Mouse (Mus musculus) cerebellum, adult 9-10 months (tissue): Measurements from ENCODE around the gene Mrrf.

Source experiments
- DNase-seq: peaks from one replicate; pipeline ENCODE4 v3.0.0; 2022

Gene Mrrf

DNA sequence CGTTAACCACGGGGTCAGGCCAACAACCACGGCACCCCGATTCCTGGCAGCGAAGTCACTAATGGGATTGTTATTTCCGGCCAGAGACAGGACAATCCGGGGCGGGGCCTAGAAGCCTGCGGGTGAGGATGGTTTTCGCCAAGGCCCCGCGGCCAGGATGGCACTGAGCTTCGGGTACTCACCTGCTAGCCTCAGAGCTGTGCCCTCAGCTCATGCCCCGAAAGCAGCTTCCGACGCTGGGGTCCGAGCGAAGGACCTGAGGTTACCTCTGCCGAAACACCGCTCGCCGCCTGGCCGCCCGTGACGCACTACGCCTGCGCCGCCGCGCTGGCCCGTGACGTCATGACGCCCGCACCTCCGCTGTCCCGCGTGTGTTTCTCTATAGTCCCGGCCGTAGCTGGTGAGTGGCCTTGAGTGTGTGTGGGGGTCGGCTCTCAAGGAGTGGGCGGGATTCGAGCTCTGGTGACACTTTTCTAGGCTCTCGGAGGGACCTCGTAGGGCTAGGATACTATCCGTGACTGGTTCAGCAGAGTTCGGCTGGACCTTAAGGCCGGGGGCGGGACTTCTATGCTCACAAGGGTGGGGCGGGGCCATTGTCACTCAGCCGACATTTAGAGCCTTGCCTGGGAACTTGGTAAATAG, at the start of gene Mrrf, which contains the start of gene Rbm18:
TSS of gene Mrrf (plus strand) at position 90 of the 642 bp plus-strand sequence.
TSS of gene Rbm18 (minus strand) at position 474 of the 642 bp plus-strand sequence.
- peak; percentile 92 for DNase-seq

DNA sequence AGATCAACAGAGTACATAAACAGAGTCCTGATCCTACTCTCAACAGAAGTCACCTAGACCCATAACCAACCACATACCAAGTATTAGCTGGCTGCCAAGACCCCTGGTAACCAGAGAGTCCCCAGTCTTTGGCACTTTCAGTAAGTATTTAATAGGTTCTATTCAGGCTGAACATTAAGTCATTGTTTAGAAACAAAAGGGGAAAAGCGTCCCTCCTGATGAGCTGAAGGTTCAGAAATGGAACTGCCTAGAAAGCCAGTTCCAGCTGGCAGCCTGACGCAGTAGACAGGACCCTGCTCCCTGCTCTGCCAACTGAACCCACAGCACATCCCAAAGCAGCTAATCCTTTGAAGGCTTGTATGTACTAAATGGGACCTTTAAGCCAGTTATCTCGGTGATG, 47.0 kb upstream of the Mrrf start:
- no peak for DNase-seq

DNA sequence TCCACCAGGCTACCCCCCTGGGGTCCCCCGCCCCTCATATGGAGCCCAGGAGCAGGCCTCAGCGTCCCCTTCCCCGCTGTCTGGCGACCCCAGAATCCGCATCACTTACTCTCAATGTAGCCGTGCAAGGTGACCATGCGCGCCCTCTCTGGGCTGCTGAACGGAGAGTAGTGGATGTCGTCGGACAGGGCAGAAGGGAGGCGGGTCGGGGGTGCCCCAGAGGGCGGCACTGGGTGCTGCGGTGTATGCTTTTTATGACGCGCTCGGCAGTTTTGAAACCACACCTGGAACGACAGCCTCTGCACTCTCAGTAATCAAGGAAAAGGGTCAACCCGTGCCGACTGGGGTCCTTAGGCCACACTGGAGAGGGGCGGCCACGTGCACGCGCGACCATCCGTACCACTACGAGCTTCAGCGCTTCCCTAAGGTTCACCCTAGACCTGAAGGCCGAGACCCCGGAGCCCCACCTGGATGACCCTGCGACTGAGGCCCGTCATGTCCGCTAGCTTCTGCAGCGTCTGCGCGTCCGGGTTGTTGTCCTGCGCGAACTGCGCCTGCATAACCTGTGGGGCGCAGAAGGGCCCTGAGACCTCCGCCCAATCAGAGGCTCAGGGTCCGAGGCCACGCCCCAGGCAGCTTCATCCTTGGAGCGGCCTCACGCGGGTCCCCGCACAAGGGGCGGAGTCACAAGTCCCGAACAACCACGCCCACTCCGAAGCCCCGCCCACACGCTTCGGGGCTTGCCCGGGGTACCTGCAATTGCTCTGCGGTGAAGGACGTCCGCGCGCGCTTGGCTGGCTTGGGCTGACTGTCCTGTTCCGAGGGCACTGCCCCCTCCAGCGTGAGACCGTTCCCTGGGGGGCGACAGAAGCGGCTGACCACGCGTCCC, 45.1 kb upstream of the Mrrf start:
- no peak for DNase-seq

DNA sequence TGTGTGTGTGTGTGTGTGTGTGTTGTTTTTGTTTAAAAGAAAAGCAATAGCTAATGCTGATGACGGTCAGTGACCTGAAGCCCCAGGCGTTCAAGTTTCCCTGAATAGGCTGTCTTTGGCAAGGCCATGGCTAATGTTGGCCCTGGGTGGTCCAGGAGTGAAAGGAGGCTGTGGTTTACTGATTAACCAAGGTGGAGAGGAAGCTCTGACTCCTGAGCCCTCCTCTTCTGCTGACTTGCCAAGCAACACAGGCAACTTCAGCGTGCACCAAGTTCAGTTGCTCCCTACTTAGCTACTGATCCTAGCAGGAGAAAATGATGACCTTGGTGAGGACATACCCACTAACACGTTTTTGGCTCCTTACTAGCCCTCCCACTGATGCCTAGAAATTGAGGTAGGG, 43.4 kb upstream of the Mrrf start:
- DNase-seq = no peak

DNA sequence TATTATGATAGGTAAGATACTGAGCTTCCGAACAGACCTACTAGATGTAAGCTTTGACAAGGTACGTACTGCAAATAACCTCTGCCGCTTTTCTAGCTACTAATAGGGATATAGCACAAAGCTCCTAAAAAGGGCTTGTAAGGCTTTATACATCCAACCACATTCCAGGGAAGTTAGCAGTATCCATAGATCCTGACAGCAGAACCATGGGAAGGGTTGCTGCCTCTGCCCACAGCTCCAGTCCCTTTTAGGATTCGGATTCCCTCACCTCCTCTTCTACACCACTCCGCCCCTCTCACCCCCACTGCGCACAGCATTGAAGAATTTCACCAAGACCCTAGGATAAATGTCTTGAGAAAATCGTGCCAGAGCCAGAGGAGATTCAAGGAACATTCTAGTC, 42.9 kb upstream of the Mrrf start:
- no peak for DNase-seq

DNA sequence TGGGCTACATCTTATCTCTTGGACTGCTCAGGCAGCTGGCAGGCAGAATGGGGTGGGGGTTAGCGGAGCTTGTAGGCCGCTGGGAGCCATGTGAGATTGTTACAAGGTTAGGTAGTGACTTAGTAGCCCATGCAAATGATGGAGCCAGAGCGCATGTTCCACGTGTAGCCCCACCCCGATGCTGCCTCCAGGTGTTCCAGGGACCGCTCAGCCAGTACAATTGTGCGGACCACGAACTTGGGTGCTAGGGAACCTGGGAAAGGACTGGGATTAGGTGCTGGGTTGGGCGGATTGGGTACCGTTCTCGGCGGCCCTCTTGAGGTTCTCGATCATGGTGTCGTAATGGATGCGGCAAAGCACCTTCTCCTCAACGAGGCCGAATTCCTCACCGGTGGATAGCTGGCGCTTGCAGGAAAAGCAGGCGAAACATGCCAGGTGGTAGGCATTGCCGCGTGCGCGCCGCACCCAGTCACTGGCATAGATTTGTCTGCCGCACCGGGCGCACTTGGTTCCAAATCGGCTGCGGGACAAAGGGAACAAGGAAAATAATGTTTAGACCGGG, 42.2 kb upstream of the Mrrf start:
- DNase-seq = no peak

DNA sequence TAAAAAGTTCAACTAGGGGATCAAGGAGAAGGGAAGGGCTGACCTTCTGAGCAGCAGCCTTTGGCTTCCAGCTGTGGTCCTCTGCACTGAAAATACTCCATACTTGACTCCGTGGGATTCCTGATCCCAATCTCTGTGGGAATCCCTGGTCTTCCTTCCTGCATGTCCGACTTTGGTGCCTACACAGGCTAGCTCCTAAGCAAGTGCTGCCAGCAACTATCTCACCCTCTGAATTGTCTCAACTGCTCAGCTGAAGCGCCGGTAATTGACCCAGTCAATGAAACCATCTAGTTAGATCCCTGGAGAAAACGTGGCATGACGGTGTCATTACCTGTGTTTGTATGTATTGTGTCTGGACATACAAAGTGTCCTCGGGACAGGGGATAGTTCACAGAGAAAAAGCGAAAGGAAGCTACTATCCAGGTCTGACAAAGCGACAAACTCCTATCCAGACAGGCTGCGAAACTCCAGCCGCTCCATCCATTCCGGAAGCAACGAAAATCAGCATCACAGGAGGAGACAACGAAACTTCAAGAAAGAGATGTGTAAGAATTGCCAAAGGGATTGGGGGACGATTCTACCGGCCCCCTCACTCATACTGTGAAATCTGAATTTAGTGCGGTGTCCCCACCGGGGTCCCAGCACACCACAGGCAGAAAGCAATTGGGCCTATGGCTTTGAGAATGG, 38.9 kb upstream of the Mrrf start:
- DNase-seq = no peak

DNA sequence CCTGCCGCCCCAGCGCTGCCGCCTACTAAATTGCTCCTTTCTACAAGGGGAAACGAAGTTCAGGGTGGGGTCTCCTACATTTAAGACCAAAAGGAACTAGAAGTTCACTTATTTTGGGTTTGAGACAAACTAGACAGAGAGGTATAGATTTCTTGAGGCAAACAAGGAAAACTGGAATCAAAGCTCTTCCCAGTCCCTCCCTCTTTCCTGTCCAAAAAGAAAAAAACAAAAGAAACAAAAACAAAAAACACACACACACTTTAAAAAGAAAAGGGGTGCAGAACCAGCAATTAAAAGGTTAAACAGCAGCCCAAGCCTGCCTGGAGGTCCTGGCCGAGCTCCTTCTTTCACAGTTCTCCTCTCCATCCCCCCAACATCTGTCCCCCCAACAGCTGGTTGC, 38.2 kb upstream of the Mrrf start:
- DNase-seq = no peak

DNA sequence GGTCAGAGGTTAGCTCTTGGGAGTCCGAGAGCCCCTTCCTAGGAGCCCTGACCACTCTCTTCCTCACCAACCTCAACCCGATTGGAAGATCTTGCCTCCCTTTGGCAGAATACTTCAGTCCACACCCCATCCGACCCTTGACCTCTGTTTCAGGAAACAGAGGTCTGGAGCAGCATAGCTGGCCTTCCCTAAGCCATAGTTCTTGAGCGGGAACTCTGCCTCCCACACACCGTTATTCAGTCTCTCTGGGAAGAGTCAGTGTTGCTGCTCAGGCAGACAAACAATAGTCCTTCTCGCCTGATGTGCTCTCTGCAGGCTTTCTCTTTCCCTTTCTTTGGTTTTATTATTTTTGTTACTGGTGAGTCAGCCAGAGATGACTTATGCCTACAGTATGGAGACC, 36.5 kb upstream of the Mrrf start:
- DNase-seq = no peak

DNA sequence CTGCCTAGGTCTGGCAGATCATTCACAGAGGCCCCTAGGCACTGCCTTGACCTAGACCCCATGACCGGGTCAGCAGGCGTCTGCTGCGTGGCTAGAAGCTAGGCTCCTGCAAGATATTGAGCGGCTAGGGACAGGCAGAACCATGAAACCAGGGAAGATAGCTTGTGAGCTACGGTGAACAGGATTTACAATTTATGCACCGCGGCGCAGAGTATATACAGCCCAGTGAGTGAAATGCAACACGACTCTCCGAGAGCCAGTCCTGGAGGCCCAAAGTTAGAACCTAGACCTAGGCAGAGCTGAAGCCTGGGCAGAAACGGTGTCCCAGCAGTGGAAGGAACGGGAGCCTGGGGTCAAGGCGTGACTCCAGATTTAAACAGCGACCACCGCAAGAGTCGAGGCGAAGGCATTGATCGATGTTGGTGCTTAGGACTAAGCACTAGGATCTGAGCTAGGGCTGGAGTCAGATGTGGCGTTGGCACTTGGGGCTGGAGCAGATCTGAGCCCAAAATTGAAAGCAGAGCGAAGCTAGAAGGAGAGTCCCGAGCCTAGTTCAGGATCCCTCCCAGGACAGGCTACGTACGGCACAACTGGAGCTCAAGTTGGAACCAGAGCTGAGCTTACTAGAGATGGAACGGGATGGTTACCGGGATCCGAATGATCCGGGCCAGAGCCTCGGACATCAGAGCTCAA, 34.2 kb upstream of the Mrrf start:
- no peak for DNase-seq

DNA sequence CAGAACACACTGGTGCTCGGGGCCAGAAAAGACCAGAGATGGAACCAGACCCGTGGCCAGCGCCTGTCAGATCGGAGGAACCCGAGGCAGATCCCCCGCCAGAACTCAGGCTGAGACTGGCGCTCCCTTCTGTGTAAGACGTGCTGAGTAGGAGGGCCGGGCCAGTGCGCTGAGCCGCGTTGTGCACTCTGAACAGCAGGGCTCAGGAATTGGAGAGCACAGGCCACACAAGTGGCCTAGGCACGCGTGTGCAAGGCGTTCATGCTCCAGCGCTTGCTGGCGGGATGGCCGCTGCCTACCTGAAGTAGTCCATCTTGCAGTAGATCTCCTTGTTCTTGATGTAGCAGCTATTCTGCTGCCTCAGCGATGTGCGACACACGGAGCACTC, 33.6 kb upstream of the Mrrf start:
- no peak for DNase-seq

DNA sequence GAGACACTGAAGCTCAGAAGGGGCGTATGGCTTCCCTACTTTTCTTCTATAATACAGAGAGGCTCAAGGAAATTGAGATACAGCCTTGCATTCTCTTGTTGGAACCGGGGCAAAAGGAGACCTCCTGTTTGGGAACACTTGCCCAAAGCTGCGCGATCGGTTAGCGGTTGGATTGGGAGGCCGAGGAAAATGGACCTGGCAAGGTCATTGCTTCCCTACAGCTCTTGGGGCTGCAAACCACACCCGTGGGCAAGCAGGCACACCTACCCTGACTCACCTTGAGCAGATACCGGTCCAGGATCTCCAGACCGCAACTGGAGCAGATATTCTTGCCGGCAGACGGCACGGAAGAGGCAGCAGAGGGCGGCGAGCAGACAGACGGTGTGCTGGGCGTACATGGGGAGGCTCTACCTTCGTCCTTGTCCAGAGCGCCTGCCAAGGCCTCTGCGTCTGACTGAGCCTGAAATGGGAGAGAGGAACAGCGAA, 33.1 kb upstream of the Mrrf start:
- no peak for DNase-seq

DNA sequence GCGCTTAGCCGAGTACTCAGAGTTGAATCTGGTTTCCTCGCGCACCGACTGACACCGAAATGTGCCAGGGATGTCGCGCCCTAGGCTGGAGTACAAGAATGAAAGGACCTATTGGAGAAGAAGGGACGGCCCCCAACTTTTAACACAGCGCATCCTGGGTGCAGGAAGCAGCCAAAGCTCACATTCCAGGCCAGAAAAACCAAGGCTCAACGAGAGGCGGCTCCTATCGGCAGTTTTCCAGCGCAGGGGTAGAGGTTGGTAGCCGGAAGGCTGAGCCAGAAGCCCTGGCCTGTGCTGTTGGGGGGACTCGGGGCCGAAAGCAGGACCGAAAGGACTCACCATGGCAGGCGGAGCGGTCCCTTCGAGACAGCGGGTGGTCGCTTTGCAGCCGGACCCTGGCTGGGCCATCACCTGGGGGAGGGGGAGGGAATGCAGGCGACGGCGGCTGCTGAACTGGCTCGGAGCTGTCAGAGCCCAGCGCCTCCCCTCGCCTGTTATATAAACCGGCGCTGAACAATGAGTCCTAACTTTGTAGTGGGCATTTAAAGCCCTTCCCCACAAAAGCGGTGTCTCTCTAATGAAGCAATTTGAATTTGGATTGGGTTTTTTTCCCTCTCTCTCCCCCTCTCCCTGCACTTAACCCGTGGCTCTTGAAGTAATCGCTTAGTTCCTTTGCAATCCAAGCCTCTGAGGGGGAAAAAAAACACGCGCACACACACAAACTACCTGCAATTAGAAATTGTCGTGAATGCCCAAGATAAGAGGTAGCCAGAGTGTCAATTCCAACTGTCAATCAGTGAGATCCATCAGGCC, 32.4 kb upstream of the Mrrf start:
- peak; percentile 12 for DNase-seq

DNA sequence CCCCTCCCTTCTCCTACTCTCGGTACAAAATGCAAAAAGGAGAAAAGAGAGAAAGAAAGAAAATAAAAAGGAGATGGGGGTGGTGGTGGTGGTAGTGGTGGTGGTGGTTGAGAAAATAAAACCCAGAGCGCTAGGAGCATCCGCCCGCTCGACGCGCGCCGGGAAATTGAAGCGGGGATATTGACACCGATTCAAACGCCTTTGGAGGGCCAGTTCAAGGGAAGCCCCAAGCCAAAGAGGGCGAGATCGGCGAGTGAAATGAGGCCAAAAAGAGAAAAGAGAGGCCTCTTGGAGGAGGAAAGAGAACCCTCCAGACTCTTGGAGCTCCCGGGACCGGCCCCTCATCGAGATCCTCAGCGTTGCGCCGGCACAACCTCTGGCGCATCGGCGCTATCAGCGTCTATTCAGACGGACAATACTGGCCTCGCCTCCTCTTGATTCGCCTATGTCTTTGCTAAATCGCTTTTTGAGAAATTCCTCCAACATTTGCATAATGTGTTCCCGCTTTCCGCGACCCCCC, 31.7 kb upstream of the Mrrf start:
- DNase-seq = no peak

DNA sequence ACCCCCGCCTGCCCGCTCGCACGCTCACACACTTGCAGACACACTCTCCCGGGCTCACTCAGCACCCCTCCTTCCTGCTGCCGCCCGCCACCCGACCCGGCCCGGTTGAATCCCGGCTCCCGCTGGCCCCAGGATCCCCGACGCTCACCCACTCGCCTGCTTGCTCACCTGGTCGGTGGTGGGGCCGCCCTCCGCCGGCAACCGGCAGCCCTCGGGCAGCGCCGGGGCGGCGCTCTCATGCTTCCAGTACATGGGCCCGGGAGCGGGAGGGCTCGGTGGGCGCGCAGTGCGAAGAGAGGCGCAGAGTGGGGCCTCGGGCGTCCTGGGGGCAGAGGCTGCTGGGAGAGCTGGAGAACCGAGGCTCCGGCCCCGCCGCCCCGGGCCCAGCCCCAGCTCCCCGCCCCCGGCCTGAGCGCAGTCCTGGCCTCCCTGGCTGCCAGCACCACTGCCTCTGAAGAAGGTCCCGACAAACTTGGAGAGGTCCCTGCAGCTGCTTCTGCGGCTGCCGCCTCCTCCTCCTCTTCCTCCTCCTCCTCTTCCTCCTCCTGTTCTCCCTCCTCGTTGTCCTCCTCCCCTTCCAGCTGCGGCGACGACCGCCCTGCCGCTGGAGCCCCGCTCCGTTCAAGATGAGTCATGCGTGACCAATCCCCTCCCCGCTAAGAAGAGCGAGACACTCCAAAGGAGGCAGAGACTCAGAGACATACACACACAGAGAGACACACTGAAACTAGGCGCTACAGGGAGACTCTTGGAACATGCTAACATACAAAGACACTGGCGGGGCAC, 31.0 kb upstream of the Mrrf start, which contains the start of gene Lhx6:
TSS of gene Lhx6 (minus strand) at position 453 of the 786 bp plus-strand sequence.
- DNase-seq = no peak

DNA sequence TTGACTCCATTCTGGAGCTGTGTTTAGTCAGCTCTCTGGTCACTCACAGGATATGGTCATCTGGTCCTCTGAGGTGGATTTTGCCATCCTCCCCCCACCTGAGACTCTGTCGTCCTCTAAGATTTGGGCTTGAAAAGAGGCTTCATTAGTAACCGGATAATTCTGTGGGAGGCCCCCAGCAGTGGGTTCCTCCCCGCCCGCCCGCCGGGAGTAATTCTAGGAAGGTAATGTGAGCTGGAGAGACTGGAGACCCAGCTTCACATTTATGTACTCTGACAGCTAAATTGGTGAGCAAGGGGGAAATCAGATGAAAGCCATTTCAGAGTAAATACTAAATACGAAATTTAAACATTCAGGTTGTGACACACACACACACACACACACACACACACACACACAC, 27.6 kb upstream of the Mrrf start:
- no peak for DNase-seq

DNA sequence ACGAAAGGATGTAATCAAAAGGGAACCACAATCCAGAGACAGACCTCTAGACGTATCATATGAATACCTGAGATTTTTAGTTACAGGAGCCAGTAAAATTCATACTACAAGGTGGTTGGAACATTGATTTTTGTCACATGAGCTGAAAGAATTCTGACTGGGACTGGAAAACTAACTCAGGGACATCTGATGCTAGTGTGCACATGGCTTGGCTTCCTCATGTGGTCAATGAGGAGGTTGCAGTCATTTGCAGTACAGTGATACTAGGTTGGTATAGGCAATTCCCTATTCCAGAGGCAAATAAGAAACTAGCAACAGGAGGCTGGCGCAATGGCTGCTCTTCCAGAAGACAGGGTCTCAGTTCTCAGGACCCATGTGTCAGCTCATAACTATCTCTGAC, 23.6 kb upstream of the Mrrf start:
- DNase-seq = no peak

DNA sequence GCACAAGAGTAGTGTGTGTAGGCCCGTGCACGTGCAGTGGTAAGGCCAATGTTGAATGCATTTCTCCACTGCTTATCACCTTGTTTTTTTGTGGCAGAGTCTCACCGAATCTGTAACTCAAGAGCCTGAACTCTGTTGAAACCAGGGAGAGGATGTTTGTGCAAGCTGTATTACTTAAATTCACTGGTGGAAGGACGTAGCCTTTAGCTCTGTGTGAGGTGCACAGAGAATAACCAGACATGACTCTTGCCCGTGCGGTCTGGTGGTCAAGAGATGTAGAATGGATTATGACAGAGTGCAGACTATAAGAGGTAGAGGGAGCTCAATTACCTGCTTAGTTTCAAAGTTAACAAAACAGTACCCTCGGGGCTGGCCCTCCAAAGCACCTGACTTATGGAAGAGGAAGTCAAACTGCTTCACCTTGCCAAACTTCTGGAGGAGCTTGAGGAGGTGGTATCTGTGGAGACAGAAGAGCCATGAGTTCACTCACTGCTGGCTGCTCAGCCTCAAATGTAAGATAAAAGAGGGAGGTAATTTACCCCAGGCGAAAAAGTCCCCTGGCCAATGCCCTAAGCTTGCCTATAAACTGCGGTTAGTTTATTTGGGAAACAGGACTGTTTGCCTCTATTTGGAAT, 9.3 kb upstream of the Mrrf start:
- DNase-seq = no peak

DNA sequence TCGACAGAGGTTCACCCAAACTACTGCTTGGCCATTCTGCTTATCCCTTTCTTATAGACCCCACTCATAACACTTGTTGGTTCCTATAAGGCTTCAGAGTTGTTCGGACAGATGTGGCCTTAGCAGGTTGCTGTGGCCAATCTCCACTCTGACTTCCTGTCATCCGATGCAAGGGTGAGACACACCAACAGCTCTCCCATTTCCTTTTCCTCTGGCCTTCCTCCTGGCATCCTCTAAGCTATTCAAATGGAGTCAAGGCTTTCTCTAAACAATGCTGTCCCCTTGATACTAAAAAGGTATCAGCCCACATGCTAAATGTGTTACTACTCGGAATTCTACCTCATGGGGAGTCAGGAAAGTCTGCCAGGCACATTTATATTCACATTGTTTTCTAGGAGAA, 8.2 kb upstream of the Mrrf start:
- DNase-seq = no peak

DNA sequence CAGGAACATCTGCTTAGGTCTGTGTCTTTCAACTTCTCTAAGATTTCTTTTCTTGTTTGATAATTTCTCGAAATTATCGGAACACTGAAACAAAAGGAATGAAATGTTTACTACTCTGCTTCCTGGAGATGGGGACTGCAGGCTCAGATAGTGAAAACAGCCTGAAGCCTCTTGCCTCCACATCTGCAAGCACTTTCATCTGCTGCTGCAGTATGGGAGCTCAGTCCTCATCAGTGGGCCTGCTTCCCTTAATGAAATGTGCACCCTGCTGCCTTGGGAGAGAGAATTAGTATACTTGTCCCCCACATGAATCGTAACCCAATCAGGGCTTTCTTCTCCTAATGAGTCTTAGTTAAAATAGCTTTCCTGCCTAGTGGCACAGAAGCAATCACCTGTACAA, 7.1 kb upstream of the Mrrf start:
- no peak for DNase-seq
